Mouse (Mus musculus) spleen, adult 2 months (tissue): Measurements from ENCODE around the gene Tab1.

Experiments used
- CTCF ChIP-seq: fragments of 200-500 bp; IDR thresholded peaks from 2 replicates; pipeline ENCODE4 v1.5.1; 2011; ENCODE audit warnings: mild to moderate bottlenecking, inconsistent platforms; ENCODE audit not compliant: insufficient read depth, insufficient read length, insufficient replicate concordance; ENCODE audit errors: extremely low read depth
- POLR2A ChIP-seq: fragments of 200-500 bp; IDR thresholded peaks from 2 replicates; pipeline ENCODE4 v1.6.1; 2011; ENCODE audit warnings: low read depth, low read length, inconsistent platforms

DNA sequence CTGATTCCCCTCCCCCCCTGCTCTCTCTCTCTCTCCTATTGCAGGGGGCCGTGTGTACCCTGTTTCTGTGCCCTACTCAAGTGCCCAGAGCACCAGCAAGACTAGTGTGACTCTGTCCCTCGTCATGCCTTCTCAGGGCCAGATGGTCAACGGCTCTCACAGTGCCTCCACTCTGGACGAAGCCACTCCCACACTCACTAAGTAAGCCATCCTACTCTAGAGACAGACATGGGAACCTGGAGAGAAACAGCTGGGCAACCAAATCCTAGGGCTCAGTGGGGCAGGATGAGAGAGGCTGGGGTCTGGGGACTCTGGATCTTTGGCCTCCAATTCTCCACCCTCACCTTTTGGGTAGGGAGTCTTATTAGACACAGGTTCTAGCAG lies 25.8 kb downstream of the Tab1 start:
- TF ChIP-seq CTCF (no peak), POLR2A (no peak)
